Mouse (Mus musculus): ENCODE measurements around the gene Psmb11. TPM values are rescaled to one million over a fixed set of nuclear protein-coding genes. Genes with fewer than 3 reads are reported as not detected.

The Psmb11 gene
- polyA plus RNA-seq, 1 experiment, result not detected

- DNase-seq (ENCODE audit: low read depth in 1 of 2, low spot score in 2 of 2), result no peak
- Histone ChIP-seq H3K27me3 (ENCODE audit: control insufficient read depth, insufficient read depth, low read length) (no peaks in the 10 kb centered on the region), H3K36me3 (ENCODE audit: control insufficient read depth, insufficient read depth, low read length) (no peaks in the 10 kb centered on the region), H3K27ac (ENCODE audit: insufficient read depth, low read length) (no peak overlapping the region), H3K4me3 (ENCODE audit: extremely low read depth, insufficient read depth, insufficient read length) (no peak overlapping the region), H3K4me1 (ENCODE audit: control insufficient read depth, insufficient read depth, insufficient read length) (no peaks in the 10 kb centered on the region)
- WGBS, result 95% methylated on average over 10 of the region's 10 CpGs
- TF ChIP-seq CTCF (IDR thresholded peaks at IDR 0.05; ENCODE audit: extremely low read depth, insufficient read depth, insufficient read length, insufficient replicate concordance) (no peak), POLR2A (IDR thresholded peaks at IDR 0.05; ENCODE audit: low read depth, low read length) (no peak)
Measured at GRCm38 (mm10) chr14:54624976-54625375, 3.7 kb downstream of the Psmb11 start.

GRCm38 (mm10) chr14:54628103-54628502 is 6.9 kb downstream of the Psmb11 start:
- no peak overlapping the region for H3K4me3 ChIP-seq (ENCODE audit: extremely low read depth, insufficient read depth, insufficient read length)
- H3K4me1 ChIP-seq (ENCODE audit: control insufficient read depth, insufficient read depth, insufficient read length), result no peaks in the 10 kb centered on the region; the same call in 1 of the 2 replicates
- no peak for TF ChIP-seq POLR2A (IDR thresholded peaks at IDR 0.05; ENCODE audit: low read depth, low read length)
- TF ChIP-seq CTCF (IDR thresholded peaks at IDR 0.05; ENCODE audit: extremely low read depth, insufficient read depth, insufficient read length, insufficient replicate concordance), result no peak
- no peak overlapping the region for H3K27ac ChIP-seq (ENCODE audit: insufficient read depth, low read length)
- peaks cover 10% of the 10 kb centered on the region for H3K36me3 ChIP-seq (ENCODE audit: control insufficient read depth, insufficient read depth, low read length)
- DNase-seq (ENCODE audit: low read depth in 1 of 2, low spot score in 2 of 2), result no peak
- no peaks in the 10 kb centered on the region for H3K27me3 ChIP-seq (ENCODE audit: control insufficient read depth, insufficient read depth, low read length)
- 76% methylated on average over 5 of the region's 5 CpGs for WGBS

DNA sequence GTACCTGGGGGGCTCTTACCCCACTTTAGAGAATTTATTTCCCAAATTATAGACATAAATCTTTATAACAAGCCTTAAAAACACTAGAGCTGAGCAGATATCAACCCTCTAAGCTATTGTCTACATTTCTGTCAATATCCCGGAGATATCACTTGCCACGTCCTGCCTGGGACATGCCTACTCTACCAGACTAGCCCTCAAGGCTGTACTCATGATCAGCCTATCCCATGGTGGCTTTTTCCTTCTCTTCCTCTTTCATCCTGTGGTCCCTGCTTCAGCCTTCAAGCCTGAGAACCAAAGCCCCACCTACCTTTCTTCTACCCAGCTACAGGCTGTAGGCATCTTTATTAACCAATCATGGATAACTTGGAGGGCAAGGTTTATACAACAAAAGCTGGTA is 8.6 kb downstream of the Psmb11 start:
- no peak for TF ChIP-seq POLR2A (IDR thresholded peaks at IDR 0.05; ENCODE audit: low read depth, low read length)
- H3K36me3 ChIP-seq (ENCODE audit: control insufficient read depth, insufficient read depth, low read length), result peaks cover 10% of the 10 kb centered on the region
- H3K27ac ChIP-seq (ENCODE audit: insufficient read depth, low read length), result no peak overlapping the region
- H3K27me3 ChIP-seq (ENCODE audit: control insufficient read depth, insufficient read depth, low read length), result no peaks in the 10 kb centered on the region
- WGBS, result 85% methylated on average over 2 of the region's 2 CpGs
- DNase-seq (ENCODE audit: low read depth in 1 of 2, low spot score in 2 of 2), result no peak
- no peaks in the 10 kb centered on the region; the same call in 1 of the 2 replicates for H3K4me1 ChIP-seq (ENCODE audit: control insufficient read depth, insufficient read depth, insufficient read length)
- no peak overlapping the region for H3K4me3 ChIP-seq (ENCODE audit: extremely low read depth, insufficient read depth, insufficient read length)

- H3K4me1 ChIP-seq (ENCODE audit: control insufficient read depth, insufficient read depth, insufficient read length), result no peaks in the 10 kb centered on the region; the same call in 1 of the 2 replicates
- peaks cover 10% of the 10 kb centered on the region for H3K36me3 ChIP-seq (ENCODE audit: control insufficient read depth, insufficient read depth, low read length)
- WGBS, result 71% methylated on average over 11 of the region's 11 CpGs
- no peak overlapping the region for H3K27ac ChIP-seq (ENCODE audit: insufficient read depth, low read length)
- DNase-seq (ENCODE audit: low read depth in 1 of 2, low spot score in 2 of 2), result no peak
- TF ChIP-seq CTCF (IDR thresholded peaks at IDR 0.05; ENCODE audit: extremely low read depth, insufficient read depth, insufficient read length, insufficient replicate concordance) (no peak), POLR2A (IDR thresholded peaks at IDR 0.05; ENCODE audit: low read depth, low read length) (no peak)
- H3K27me3 ChIP-seq (ENCODE audit: control insufficient read depth, insufficient read depth, low read length), result no peaks in the 10 kb centered on the region
- no peak overlapping the region for H3K4me3 ChIP-seq (ENCODE audit: extremely low read depth, insufficient read depth, insufficient read length)
Measured at GRCm38 (mm10) chr14:54630583-54631239, 9.5 kb downstream of the Psmb11 start.

DNA sequence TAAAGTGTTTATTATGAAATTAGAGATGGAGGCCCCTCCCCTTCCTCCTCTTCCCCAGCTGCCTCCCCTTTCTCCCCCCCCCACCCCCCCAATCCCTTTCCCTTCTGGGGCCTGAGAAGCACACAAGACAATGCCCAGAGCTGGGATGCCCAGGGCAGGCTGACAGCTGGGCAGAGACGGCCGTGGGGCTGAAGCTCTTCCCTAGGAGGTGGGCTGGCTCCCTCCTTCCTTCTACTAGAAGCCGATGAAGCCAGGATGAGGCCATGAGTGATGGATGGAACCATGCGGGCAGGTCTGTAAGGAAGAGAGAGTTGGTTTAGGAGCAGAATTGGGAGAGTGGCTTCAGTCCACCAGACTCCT is 10.0 kb downstream of the Psmb11 start:
- no peak for DNase-seq (ENCODE audit: low read depth in 1 of 2, low spot score in 2 of 2)
- TF ChIP-seq POLR2A (IDR thresholded peaks at IDR 0.05; ENCODE audit: low read depth, low read length) (no peak), CTCF (IDR thresholded peaks at IDR 0.05; ENCODE audit: extremely low read depth, insufficient read depth, insufficient read length, insufficient replicate concordance) (no peak)
- H3K27me3 ChIP-seq (ENCODE audit: control insufficient read depth, insufficient read depth, low read length), result no peaks in the 10 kb centered on the region
- H3K4me1 ChIP-seq (ENCODE audit: control insufficient read depth, insufficient read depth, insufficient read length), result no peaks in the 10 kb centered on the region; the same call in 1 of the 2 replicates
- H3K4me3 ChIP-seq (ENCODE audit: extremely low read depth, insufficient read depth, insufficient read length), result no peak overlapping the region
- WGBS, result 88% methylated on average over 4 of the region's 4 CpGs
- no peak overlapping the region for H3K27ac ChIP-seq (ENCODE audit: insufficient read depth, low read length)
- H3K36me3 ChIP-seq (ENCODE audit: control insufficient read depth, insufficient read depth, low read length), result peaks cover 10% of the 10 kb centered on the region

- DNase-seq (ENCODE audit: low read depth in 1 of 2, low spot score in 2 of 2), result no peak
- Histone ChIP-seq H3K27me3 (ENCODE audit: control insufficient read depth, insufficient read depth, low read length) (no peaks in the 10 kb centered on the region), H3K4me3 (ENCODE audit: extremely low read depth, insufficient read depth, insufficient read length) (no peak overlapping the region), H3K4me1 (ENCODE audit: control insufficient read depth, insufficient read depth, insufficient read length) (no peaks in the 10 kb centered on the region; the same call in 1 of the 2 replicates), H3K27ac (ENCODE audit: insufficient read depth, low read length) (no peak overlapping the region), H3K36me3 (ENCODE audit: control insufficient read depth, insufficient read depth, low read length) (peaks cover 10% of the 10 kb centered on the region)
- WGBS, result 95% methylated on average over 37 of the region's 37 CpGs
- no peak for TF ChIP-seq CTCF (IDR thresholded peaks at IDR 0.05; ENCODE audit: extremely low read depth, insufficient read depth, insufficient read length, insufficient replicate concordance)
- no peak for TF ChIP-seq POLR2A (IDR thresholded peaks at IDR 0.05; ENCODE audit: low read depth, low read length)
Measured at GRCm38 (mm10) chr14:54632252-54632651, 11.0 kb downstream of the Psmb11 start.

- Histone ChIP-seq H3K4me1 (ENCODE audit: control insufficient read depth, insufficient read depth, insufficient read length) (no peaks in the 10 kb centered on the region; the same call in 1 of the 2 replicates), H3K27me3 (ENCODE audit: control insufficient read depth, insufficient read depth, low read length) (no peaks in the 10 kb centered on the region), H3K36me3 (ENCODE audit: control insufficient read depth, insufficient read depth, low read length) (peaks cover 10% of the 10 kb centered on the region), H3K27ac (ENCODE audit: insufficient read depth, low read length) (no peak overlapping the region), H3K4me3 (ENCODE audit: extremely low read depth, insufficient read depth, insufficient read length) (no peak overlapping the region)
- WGBS, result 67% methylated on average over 4 of the region's 4 CpGs
- no peak for TF ChIP-seq POLR2A (IDR thresholded peaks at IDR 0.05; ENCODE audit: low read depth, low read length)
- TF ChIP-seq CTCF (IDR thresholded peaks at IDR 0.05; ENCODE audit: extremely low read depth, insufficient read depth, insufficient read length, insufficient replicate concordance), result peak; percentile 10; the same call in 1 of the 2 replicates
- no peak for DNase-seq (ENCODE audit: low read depth in 1 of 2, low spot score in 2 of 2)
Measured at GRCm38 (mm10) chr14:54634182-54634581, 12.9 kb downstream of the Psmb11 start.
